Mouse (Mus musculus) forebrain, embryonic 14.5 days (tissue): Measurements from ENCODE around the gene Tns4. TPM values are rescaled to one million over a fixed set of nuclear protein-coding genes. Genes with fewer than 3 reads are reported as not detected.
A peak's percentile ranks its signal among the peaks of the same experiment; 100 is the strongest.

Experiments
- ATAC-seq: fragments of 200-750 bp; cut with Nextera tagmentation; 2 replicates; pipeline ENCODE4 v1.8.0; 2017; ENCODE audit warnings: mild to moderate bottlenecking, moderate library complexity
- DNase-seq: peaks from one replicate; pipeline ENCODE4 v3.0.0-alpha.2; 2015; ENCODE audit warnings: low spot score
- H3K27ac ChIP-seq: fragments of 300-500 bp; sonication (generic); 2 replicates; pipeline ENCODE4 v1.5.1; 2014; ENCODE audit warnings: low read depth, mild to moderate bottlenecking, control low read depth, low read length, moderate library complexity
- H3K27me3 ChIP-seq: fragments of 300-500 bp; sonication (generic); replicated peaks from 2 replicates; pipeline ENCODE4 v1.6.1; 2014; ENCODE audit warnings: low read length, control low read depth, mixed read lengths; ENCODE audit not compliant: control insufficient read depth, insufficient read depth
- H3K36me3 ChIP-seq: fragments of 300-500 bp; sonication (generic); 2 replicates; pipeline ENCODE4 v1.6.1; 2014; ENCODE audit warnings: low read length, control low read depth; ENCODE audit not compliant: control insufficient read depth, insufficient read depth
- H3K4me1 ChIP-seq: fragments of 300-500 bp; sonication (generic); 2 replicates; pipeline ENCODE4 v1.6.1; 2014; ENCODE audit warnings: antibody characterized with exemption, low read length, control low read depth; ENCODE audit not compliant: control insufficient read depth, insufficient read depth
- H3K4me2 ChIP-seq: fragments of 300-500 bp; sonication (generic); 2 replicates; pipeline ENCODE4 v1.6.1; 2014; ENCODE audit warnings: mild to moderate bottlenecking, control low read depth, low read length
- H3K4me3 ChIP-seq: fragments of 300-500 bp; sonication (generic); 2 replicates; pipeline ENCODE4 v1.5.1; 2014; ENCODE audit warnings: low read depth, low read length, control low read depth
- H3K9ac ChIP-seq: fragments of 300-500 bp; sonication (generic); 2 replicates; pipeline ENCODE4 v1.6.1; 2014; ENCODE audit warnings: mild to moderate bottlenecking, low read length, control low read depth, moderate library complexity
- H3K9me3 ChIP-seq: fragments of 300-500 bp; sonication (generic); replicated peaks from 2 replicates; pipeline ENCODE4 v1.6.1; 2016; ENCODE audit warnings: low read length, control low read depth, mixed read lengths; ENCODE audit not compliant: control insufficient read depth
- WGBS: fragments of 180-500 bp; shearing (Covaris S2); extraction: QIAGEN DNeasy Blood & Tissue Kit; methylation state at CpG from one replicate; pipeline ENCODE4 v1.1.7; 2014; 5-methylcytosine and 5-hydroxymethylcytosine counted together
- polyA plus RNA-seq: library from polyadenylated mRNA; unstranded; fragments of >200 nt; fragmentation: Nextera tagmentation; extraction: Ambion mirVana; gene quantifications from 2 replicates; pipeline ENCODE4 v1.2.1, GENCODE M21; 2014

Gene Tns4
- polyA plus RNA-seq, 1 experiment from 2014 or later, result 0.08 TPM

DNA sequence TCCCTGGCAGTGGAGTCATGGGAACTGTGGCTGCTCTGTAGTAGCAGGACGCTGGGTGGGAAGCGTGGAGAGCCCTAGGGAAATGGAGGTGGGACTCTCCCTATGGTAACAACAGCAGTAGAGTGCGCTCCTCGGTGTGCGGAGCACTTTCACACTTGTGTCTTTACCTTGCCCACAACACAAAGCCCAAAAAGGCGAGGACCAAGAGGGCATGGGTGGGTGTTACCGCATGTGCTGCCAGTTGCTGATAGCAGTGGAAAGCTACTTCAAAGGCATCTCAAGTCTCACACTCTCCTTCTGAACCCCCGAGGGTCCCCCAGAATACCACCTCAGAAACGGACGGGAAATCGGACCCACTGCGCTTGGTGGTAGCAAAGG lies 42.3 kb upstream of the Tns4 start:
- H3K27me3 ChIP-seq, result no peaks in the 10 kb centered on the region
- no peaks in the 10 kb centered on the region for H3K36me3 ChIP-seq
- ATAC-seq, result no peak
- no peak overlapping the region for H3K4me3 ChIP-seq
- 41% methylated on average over 12 of the region's 12 CpGs for WGBS
- peaks cover 9% of the 10 kb centered on the region for H3K4me1 ChIP-seq
- no peaks in the 10 kb centered on the region for H3K9me3 ChIP-seq
- H3K9ac ChIP-seq, result peak overlapping the region; percentile 38
- no peak overlapping the region for H3K27ac ChIP-seq
- no peak for DNase-seq
- H3K4me2 ChIP-seq, result no peak overlapping the region

DNA sequence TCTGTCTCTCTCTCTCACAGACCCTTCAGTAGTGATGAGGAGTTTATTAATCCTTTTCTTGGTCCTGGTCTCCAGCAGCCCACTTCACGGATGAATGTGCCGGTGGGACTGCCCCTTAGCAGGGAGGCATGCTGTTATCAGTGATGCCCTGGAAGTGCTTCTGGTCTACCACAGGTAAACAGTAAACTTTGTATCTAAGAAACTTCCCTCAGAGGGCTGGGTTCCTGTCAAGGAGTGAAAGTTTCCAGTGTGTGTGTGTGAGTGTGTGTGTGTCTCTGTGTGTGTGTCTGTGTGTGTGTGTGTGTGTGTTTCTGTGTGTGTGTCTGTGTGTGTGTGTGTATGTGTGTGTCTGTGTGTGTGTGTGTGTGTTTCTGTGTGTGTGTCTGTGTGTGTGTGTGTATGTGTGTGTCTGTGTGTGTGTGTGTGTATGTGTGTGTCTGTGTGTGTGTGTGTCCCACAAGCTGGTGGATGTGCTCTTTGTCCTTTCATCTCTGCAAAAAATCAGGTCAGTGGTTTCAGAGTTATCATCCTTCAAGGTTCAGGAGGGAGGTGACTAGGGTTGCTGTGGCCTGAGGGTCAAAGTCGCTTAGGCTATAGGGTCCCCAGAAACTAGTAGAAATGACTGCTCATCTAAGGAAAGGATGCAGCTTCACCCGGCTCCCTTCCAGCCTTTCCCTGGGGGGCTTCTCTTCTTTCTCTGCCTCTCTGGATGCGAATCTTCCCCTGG lies 41.8 kb upstream of the Tns4 start:
- no peak overlapping the region for H3K4me3 ChIP-seq
- WGBS, result 61% methylated on average over 5 of the region's 5 CpGs
- no peak for DNase-seq

DNA sequence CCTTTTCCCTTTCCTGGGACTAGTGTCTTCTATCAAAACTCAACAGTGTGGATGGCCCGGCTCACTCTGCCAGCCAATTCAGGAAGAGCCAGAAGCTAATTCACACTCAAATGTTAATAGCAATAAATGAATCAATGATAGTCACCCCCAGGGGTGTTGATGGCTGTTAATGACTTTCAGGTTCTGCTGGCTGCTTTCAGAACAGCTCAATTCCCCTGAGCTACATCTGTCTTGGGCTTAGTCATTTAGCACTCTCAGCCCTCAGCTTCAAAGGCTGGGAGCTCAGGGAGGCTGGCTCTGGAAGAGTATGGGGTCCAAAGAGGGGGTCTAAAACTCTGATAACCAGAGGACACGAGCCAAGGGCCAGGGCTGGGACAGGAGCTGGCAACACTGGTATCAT lies 40.2 kb upstream of the Tns4 start:
- Histone ChIP-seq H3K27ac (no peak overlapping the region), H3K36me3 (no peaks in the 10 kb centered on the region), H3K4me3 (no peak overlapping the region), H3K9ac (no peak overlapping the region), H3K4me2 (no peak overlapping the region), H3K4me1 (peaks cover 9% of the 10 kb centered on the region), H3K9me3 (no peaks in the 10 kb centered on the region), H3K27me3 (no peaks in the 10 kb centered on the region)
- WGBS, result 69% methylated on average over 2 of the region's 2 CpGs
- ATAC-seq (no peak), DNase-seq (no peak)

More for the DNA sequence above, 41.8 kb upstream of the Tns4 start:
- ATAC-seq, result no peak
- peaks cover 9% of the 10 kb centered on the region for H3K4me1 ChIP-seq
- no peaks in the 10 kb centered on the region for H3K27me3 ChIP-seq
- no peaks in the 10 kb centered on the region for H3K9me3 ChIP-seq
- H3K36me3 ChIP-seq, result no peaks in the 10 kb centered on the region
- H3K4me2 ChIP-seq, result no peak overlapping the region
- H3K9ac ChIP-seq, result no peak overlapping the region
- no peak overlapping the region for H3K27ac ChIP-seq

GRCm38 (mm10) chr11:99127785-99128682 lies 38.9 kb upstream of the Tns4 start:
- Histone ChIP-seq H3K27ac (no peak overlapping the region), H3K4me3 (no peak overlapping the region), H3K9ac (no peak overlapping the region), H3K36me3 (no peaks in the 10 kb centered on the region), H3K4me2 (no peak overlapping the region), H3K4me1 (peaks cover 9% of the 10 kb centered on the region), H3K27me3 (no peaks in the 10 kb centered on the region), H3K9me3 (no peaks in the 10 kb centered on the region)
- WGBS, result 82% methylated on average over 18 of the region's 18 CpGs
- DNase-seq (no peak), ATAC-seq (no peak)

DNA sequence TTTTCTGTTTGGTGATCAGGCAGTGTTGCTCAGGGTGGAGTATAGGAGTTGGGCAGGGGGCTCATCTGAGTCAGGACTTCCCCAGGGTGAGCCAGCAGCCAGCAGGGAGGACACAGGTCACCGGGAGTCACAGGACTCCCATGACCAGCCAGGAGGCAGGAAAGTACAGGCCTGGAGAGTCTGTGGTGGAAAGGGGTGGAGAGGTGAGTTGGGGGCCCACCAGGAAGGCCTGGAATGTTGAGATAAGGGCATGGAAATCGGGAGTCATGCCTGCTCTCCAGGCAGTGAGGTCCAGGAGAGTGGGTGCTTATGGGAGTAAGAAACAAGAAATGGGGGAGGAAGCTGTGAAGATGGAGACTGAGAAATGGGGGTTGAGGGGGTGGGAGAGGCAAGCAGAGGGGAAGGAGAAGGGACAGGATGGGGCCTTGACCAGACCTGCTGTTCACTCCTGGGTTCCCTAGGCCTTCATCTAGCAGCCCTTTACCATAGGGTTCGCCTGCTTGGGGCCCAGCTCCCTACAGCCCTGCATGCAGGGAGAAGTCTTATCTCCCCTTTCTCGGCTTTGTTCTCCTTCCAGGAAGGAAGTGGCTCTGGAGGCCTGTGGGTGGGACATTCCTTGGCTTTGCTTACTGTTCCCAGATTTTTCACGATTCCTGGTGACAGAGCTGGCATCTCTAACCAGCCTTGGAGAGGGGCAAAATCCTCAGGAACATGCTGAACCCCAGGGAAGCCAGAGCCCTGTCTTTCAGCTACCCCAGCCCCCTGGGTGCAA lies 37.6 kb upstream of the Tns4 start:
- peaks cover under 1% of the 10 kb centered on the region for H3K4me1 ChIP-seq
- H3K27me3 ChIP-seq, result no peaks in the 10 kb centered on the region
- no peak overlapping the region for H3K27ac ChIP-seq
- H3K36me3 ChIP-seq, result no peaks in the 10 kb centered on the region
- WGBS, result 46% methylated on average over 5 of the region's 5 CpGs
- H3K4me3 ChIP-seq, result no peak overlapping the region
- ATAC-seq, result no peak
- H3K9me3 ChIP-seq, result no peaks in the 10 kb centered on the region
- no peak for DNase-seq
- no peak overlapping the region for H3K9ac ChIP-seq
- H3K4me2 ChIP-seq, result no peak overlapping the region

DNA sequence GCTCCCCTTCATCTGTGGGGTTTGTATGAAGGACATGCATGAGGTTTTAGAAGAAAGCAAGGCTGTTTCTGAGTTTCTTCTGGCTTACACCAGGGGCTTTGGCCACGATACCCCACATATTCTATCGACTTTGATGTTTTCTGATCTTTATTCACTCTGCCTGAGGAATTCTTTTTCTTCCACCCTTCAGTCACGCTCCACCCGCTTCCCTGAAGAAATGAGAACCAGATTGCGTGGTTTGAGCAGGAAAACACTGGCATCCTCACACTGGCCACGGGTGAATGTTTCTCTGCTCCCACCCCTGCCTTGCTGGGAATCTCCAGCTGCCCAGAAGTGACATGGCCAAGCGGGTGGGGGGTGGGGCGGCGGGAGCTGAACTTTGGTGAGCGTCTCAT lies 35.5 kb upstream of the Tns4 start:
- ATAC-seq (no peak), DNase-seq (no peak)
- H3K27ac ChIP-seq, result no peak overlapping the region
- no peak overlapping the region for H3K4me3 ChIP-seq
- H3K27me3 ChIP-seq, result no peaks in the 10 kb centered on the region
- H3K4me2 ChIP-seq, result no peak overlapping the region
- peaks cover 3% of the 10 kb centered on the region; the same call in 1 of the 2 replicates for H3K4me1 ChIP-seq
- no peaks in the 10 kb centered on the region for H3K9me3 ChIP-seq
- H3K36me3 ChIP-seq, result no peaks in the 10 kb centered on the region
- WGBS, result 69% methylated on average over 10 of the region's 10 CpGs
- no peak overlapping the region for H3K9ac ChIP-seq

- WGBS, result 40% methylated on average over 15 of the region's 15 CpGs
- no peak overlapping the region for H3K4me3 ChIP-seq
- H3K4me1 ChIP-seq, result peaks cover 3% of the 10 kb centered on the region; the same call in 1 of the 2 replicates
- no peak overlapping the region for H3K4me2 ChIP-seq
- no peaks in the 10 kb centered on the region for H3K9me3 ChIP-seq
- no peaks in the 10 kb centered on the region for H3K27me3 ChIP-seq
- ATAC-seq (no peak), DNase-seq (peak; percentile 74)
- no peak overlapping the region for H3K9ac ChIP-seq
- H3K27ac ChIP-seq, result no peak overlapping the region
- no peaks in the 10 kb centered on the region for H3K36me3 ChIP-seq
Observed at GRCm38 (mm10) chr11:99123977-99124634, 35.0 kb upstream of the Tns4 start.

GRCm38 (mm10) chr11:99122703-99123102 lies 33.6 kb upstream of the Tns4 start:
- H3K27me3 ChIP-seq, result no peaks in the 10 kb centered on the region
- peak; percentile 46 for ATAC-seq
- H3K9ac ChIP-seq, result no peak overlapping the region
- no peak overlapping the region for H3K4me3 ChIP-seq
- peak; percentile 48 for DNase-seq
- WGBS, result 53% methylated on average over 3 of the region's 3 CpGs
- H3K4me1 ChIP-seq, result peaks cover 3% of the 10 kb centered on the region; the same call in 1 of the 2 replicates
- H3K4me2 ChIP-seq, result no peak overlapping the region
- H3K9me3 ChIP-seq, result no peaks in the 10 kb centered on the region
- H3K36me3 ChIP-seq, result no peaks in the 10 kb centered on the region
- peak overlapping the region; percentile 23; the same call in 1 of the 2 replicates for H3K27ac ChIP-seq
